Mouse (Mus musculus): ENCODE measurements around the gene Preb. TPM values are rescaled to one million over a fixed set of nuclear protein-coding genes. Genes with fewer than 3 reads are reported as not detected.

The Preb gene
- 79.3 and 92.0 TPM in 2 replicates for polyA plus RNA-seq (2014; fragmentation: Nextera tagmentation; extraction: Ambion mirVana)

DNA sequence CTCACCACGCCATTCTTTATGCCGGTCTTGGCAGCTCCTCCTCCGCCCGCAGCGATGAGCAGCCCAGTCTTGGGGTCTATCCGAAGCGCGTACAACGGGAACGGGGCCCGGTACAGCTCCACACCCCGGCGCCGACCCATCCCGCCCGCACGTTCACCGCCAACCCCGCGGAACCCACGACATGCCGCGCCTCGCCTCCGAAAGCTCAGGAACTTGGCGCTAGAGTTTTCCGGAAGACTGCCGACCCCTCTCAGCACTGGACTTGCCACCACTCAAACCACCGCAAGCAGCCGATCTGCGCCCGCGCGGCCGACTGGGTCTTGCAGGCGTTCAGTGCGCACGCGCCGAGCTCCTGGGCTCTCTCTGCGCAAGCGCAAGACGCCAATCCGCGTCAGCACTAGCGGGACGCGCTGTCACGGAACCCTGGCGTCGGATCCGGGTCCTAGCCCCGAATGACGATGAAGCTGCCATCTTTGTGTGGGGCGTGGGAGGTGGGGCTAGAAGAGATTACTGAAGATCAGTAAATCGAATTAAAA is at the start of gene Preb:
TSS of gene Preb (minus strand) at position 396 of the 536 bp plus-strand sequence.
- H3K4me2 ChIP-seq (ENCODE audit: low read length) = peak within 1 kb of the TSS; percentile 89
- peaks cover 26% of the 10 kb centered on the region for H3K36me3 ChIP-seq (ENCODE audit: control insufficient read depth, insufficient read depth, low read length)
- no peaks in the 10 kb centered on the region for H3K27me3 ChIP-seq (replicated peaks; ENCODE audit: control insufficient read depth, insufficient read depth, low read length)
- WGBS = under 1% methylated on average over 56 of the region's 56 CpGs
- peaks cover 22% of the 10 kb centered on the region for H3K4me1 ChIP-seq (ENCODE audit: control insufficient read depth, insufficient read depth, low read length)
- H3K4me3 ChIP-seq (ENCODE audit: low read depth, low read length) = peak within 1 kb of the TSS; percentile 87
- peak; percentile 98 for ATAC-seq
- no peaks in the 10 kb centered on the region for H3K9me3 ChIP-seq (replicated peaks; ENCODE audit: control insufficient read depth, low read length)
- peak within 1 kb of the TSS; percentile 82 for H3K27ac ChIP-seq (ENCODE audit: low read depth, low read length)
- H3K9ac ChIP-seq (ENCODE audit: low read length) = peak within 1 kb of the TSS; percentile 91
- peak; percentile 99 for DNase-seq (ENCODE audit: low spot score)

DNA sequence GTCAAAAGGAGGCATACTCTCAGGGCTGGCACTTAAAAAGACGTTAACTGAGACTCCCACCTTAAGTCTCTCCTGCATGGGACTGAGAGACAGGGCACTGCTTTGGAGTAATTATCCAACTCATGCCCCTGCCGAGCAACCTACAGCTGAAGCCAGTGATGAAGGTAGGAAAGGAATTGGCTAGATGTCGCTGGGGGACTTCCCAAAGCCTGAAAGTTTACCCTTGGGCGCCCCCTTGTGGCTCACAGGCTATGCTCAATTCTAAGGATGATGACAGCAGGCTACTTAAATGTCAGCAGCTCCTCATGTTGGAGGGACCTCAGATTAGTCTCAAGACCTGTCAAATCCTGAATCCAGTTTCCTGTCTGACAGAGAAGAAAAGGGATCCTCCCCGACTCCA is 44.0 kb upstream of the Preb start:
- no peaks in the 10 kb centered on the region for H3K4me1 ChIP-seq (ENCODE audit: control insufficient read depth, insufficient read depth, low read length)
- no peaks in the 10 kb centered on the region for H3K27me3 ChIP-seq (replicated peaks; ENCODE audit: control insufficient read depth, insufficient read depth, low read length)
- H3K4me3 ChIP-seq (ENCODE audit: low read depth, low read length) = no peak overlapping the region
- DNase-seq (ENCODE audit: low spot score) (peak; percentile 94), ATAC-seq (peak; percentile 68)
- 5% methylated on average over 5 of the region's 5 CpGs for WGBS
- no peaks in the 10 kb centered on the region for H3K36me3 ChIP-seq (ENCODE audit: control insufficient read depth, insufficient read depth, low read length)
- no peak overlapping the region for H3K9ac ChIP-seq (ENCODE audit: low read length)
- no peak overlapping the region for H3K4me2 ChIP-seq (ENCODE audit: low read length)
- no peak overlapping the region for H3K27ac ChIP-seq (ENCODE audit: low read depth, low read length)
- H3K9me3 ChIP-seq (replicated peaks; ENCODE audit: control insufficient read depth, low read length) = no peaks in the 10 kb centered on the region

GRCm38 (mm10) chr5:31001560-31001959 is 41.4 kb upstream of the Preb start:
- WGBS = 78% methylated on average over 4 of the region's 4 CpGs
- ATAC-seq = no peak
- no peak overlapping the region for H3K27ac ChIP-seq (ENCODE audit: low read depth, low read length)

GRCm38 (mm10) chr5:31000993-31001392 is 40.8 kb upstream of the Preb start:
- Histone ChIP-seq H3K9ac (ENCODE audit: low read length) (no peak overlapping the region), H3K4me3 (ENCODE audit: low read depth, low read length) (no peak overlapping the region), H3K36me3 (ENCODE audit: control insufficient read depth, insufficient read depth, low read length) (no peaks in the 10 kb centered on the region), H3K4me2 (ENCODE audit: low read length) (no peak overlapping the region), H3K9me3 (replicated peaks; ENCODE audit: control insufficient read depth, low read length) (no peaks in the 10 kb centered on the region), H3K27me3 (replicated peaks; ENCODE audit: control insufficient read depth, insufficient read depth, low read length) (no peaks in the 10 kb centered on the region), H3K27ac (ENCODE audit: low read depth, low read length) (no peak overlapping the region), H3K4me1 (ENCODE audit: control insufficient read depth, insufficient read depth, low read length) (no peaks in the 10 kb centered on the region)
- DNase-seq (ENCODE audit: low spot score) = no peak
- ATAC-seq = no peak
- 87% methylated on average over 2 of the region's 2 CpGs for WGBS

More at GRCm38 (mm10) chr5:31001560-31001959, 41.4 kb upstream of the Preb start:
- no peak for DNase-seq (ENCODE audit: low spot score)
- no peaks in the 10 kb centered on the region for H3K27me3 ChIP-seq (replicated peaks; ENCODE audit: control insufficient read depth, insufficient read depth, low read length)
- H3K4me2 ChIP-seq (ENCODE audit: low read length) = no peak overlapping the region
- H3K9ac ChIP-seq (ENCODE audit: low read length) = no peak overlapping the region
- H3K9me3 ChIP-seq (replicated peaks; ENCODE audit: control insufficient read depth, low read length) = no peaks in the 10 kb centered on the region
- H3K4me1 ChIP-seq (ENCODE audit: control insufficient read depth, insufficient read depth, low read length) = no peaks in the 10 kb centered on the region
- H3K36me3 ChIP-seq (ENCODE audit: control insufficient read depth, insufficient read depth, low read length) = no peaks in the 10 kb centered on the region
- H3K4me3 ChIP-seq (ENCODE audit: low read depth, low read length) = no peak overlapping the region

GRCm38 (mm10) chr5:31000122-31000521 is 40.0 kb upstream of the Preb start:
- no peaks in the 10 kb centered on the region for H3K27me3 ChIP-seq (replicated peaks; ENCODE audit: control insufficient read depth, insufficient read depth, low read length)
- H3K4me1 ChIP-seq (ENCODE audit: control insufficient read depth, insufficient read depth, low read length) = no peaks in the 10 kb centered on the region
- H3K27ac ChIP-seq (ENCODE audit: low read depth, low read length) = no peak overlapping the region
- WGBS = 77% methylated on average over 7 of the region's 7 CpGs
- no peak overlapping the region for H3K4me2 ChIP-seq (ENCODE audit: low read length)
- no peak overlapping the region for H3K9ac ChIP-seq (ENCODE audit: low read length)
- no peaks in the 10 kb centered on the region for H3K9me3 ChIP-seq (replicated peaks; ENCODE audit: control insufficient read depth, low read length)
- ATAC-seq (no peak), DNase-seq (ENCODE audit: low spot score) (no peak)
- H3K36me3 ChIP-seq (ENCODE audit: control insufficient read depth, insufficient read depth, low read length) = no peaks in the 10 kb centered on the region
- H3K4me3 ChIP-seq (ENCODE audit: low read depth, low read length) = no peak overlapping the region

- Histone ChIP-seq H3K4me2 (ENCODE audit: low read length) (no peak overlapping the region), H3K4me1 (ENCODE audit: control insufficient read depth, insufficient read depth, low read length) (no peaks in the 10 kb centered on the region), H3K9me3 (replicated peaks; ENCODE audit: control insufficient read depth, low read length) (no peaks in the 10 kb centered on the region), H3K4me3 (ENCODE audit: low read depth, low read length) (no peak overlapping the region), H3K27me3 (replicated peaks; ENCODE audit: control insufficient read depth, insufficient read depth, low read length) (no peaks in the 10 kb centered on the region), H3K9ac (ENCODE audit: low read length) (no peak overlapping the region), H3K27ac (ENCODE audit: low read depth, low read length) (no peak overlapping the region), H3K36me3 (ENCODE audit: control insufficient read depth, insufficient read depth, low read length) (no peaks in the 10 kb centered on the region)
- DNase-seq (ENCODE audit: low spot score) (no peak), ATAC-seq (no peak)
- 71% methylated on average over 5 of the region's 5 CpGs for WGBS
These were observed 39.2 kb upstream of the Preb start for GRCm38 (mm10) chr5:30999324-30999723.

GRCm38 (mm10) chr5:30998306-30998705 is 38.1 kb upstream of the Preb start:
- no peak overlapping the region for H3K4me2 ChIP-seq (ENCODE audit: low read length)
- no peak overlapping the region for H3K27ac ChIP-seq (ENCODE audit: low read depth, low read length)
- no peaks in the 10 kb centered on the region for H3K4me1 ChIP-seq (ENCODE audit: control insufficient read depth, insufficient read depth, low read length)
- no peak overlapping the region for H3K9ac ChIP-seq (ENCODE audit: low read length)
- peak; percentile 49 for DNase-seq (ENCODE audit: low spot score)
- no peaks in the 10 kb centered on the region for H3K27me3 ChIP-seq (replicated peaks; ENCODE audit: control insufficient read depth, insufficient read depth, low read length)
- WGBS = 27% methylated on average over 5 of the region's 5 CpGs
- no peak for ATAC-seq
- no peak overlapping the region for H3K4me3 ChIP-seq (ENCODE audit: low read depth, low read length)
- no peaks in the 10 kb centered on the region for H3K36me3 ChIP-seq (ENCODE audit: control insufficient read depth, insufficient read depth, low read length)
- H3K9me3 ChIP-seq (replicated peaks; ENCODE audit: control insufficient read depth, low read length) = no peaks in the 10 kb centered on the region

DNA sequence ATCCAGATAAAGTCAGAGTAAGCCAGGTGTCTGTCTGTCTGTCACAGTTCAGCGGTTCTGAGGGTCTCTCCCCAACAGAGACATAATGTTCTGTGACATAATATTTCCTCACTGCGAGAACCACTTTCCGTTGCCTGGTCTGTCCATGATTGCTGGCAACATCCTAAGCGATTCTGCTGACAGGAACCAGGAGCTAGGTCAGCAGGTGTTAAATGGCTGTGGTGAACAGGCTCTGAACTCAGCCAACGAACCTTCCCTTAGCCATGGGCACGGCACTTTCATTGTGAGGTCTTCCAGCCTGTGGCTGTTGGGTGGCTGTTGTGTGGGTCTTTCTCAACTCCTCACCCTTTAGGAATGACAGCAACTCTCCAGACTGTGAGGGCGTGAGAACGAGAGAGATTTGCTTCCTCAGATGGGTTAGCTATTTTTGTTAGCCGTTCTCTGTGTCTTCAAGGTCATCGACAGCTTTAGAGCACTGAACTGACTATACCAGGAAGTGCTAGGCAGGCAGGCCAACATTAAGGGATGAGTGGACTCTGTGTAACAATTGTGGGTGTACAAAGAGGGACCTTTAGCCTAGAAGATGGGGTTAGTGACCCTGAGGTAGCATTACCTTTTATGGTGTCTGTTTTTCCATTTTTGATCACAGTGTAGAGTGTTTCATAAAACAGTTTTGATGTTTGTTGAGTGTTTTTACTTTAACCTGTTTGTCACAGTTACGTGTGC is 34.9 kb upstream of the Preb start:
- WGBS = 74% methylated on average over 11 of the region's 11 CpGs
- no peak overlapping the region for H3K27ac ChIP-seq (ENCODE audit: low read depth, low read length)

GRCm38 (mm10) chr5:30994074-30994473 is 33.9 kb upstream of the Preb start:
- H3K4me2 ChIP-seq (ENCODE audit: low read length) = no peak overlapping the region
- no peaks in the 10 kb centered on the region for H3K4me1 ChIP-seq (ENCODE audit: control insufficient read depth, insufficient read depth, low read length)
- no peak overlapping the region for H3K27ac ChIP-seq (ENCODE audit: low read depth, low read length)
- H3K4me3 ChIP-seq (ENCODE audit: low read depth, low read length) = no peak overlapping the region
- H3K27me3 ChIP-seq (replicated peaks; ENCODE audit: control insufficient read depth, insufficient read depth, low read length) = no peaks in the 10 kb centered on the region
- no peak overlapping the region for H3K9ac ChIP-seq (ENCODE audit: low read length)
- ATAC-seq (no peak), DNase-seq (ENCODE audit: low spot score) (peak; percentile 5)
- H3K9me3 ChIP-seq (replicated peaks; ENCODE audit: control insufficient read depth, low read length) = no peaks in the 10 kb centered on the region
- 60% methylated on average over 3 of the region's 3 CpGs for WGBS
- H3K36me3 ChIP-seq (ENCODE audit: control insufficient read depth, insufficient read depth, low read length) = no peaks in the 10 kb centered on the region

More for the DNA sequence above, 34.9 kb upstream of the Preb start:
- Histone ChIP-seq H3K9ac (ENCODE audit: low read length) (no peak overlapping the region), H3K4me2 (ENCODE audit: low read length) (no peak overlapping the region), H3K4me3 (ENCODE audit: low read depth, low read length) (no peak overlapping the region), H3K9me3 (replicated peaks; ENCODE audit: control insufficient read depth, low read length) (no peaks in the 10 kb centered on the region), H3K4me1 (ENCODE audit: control insufficient read depth, insufficient read depth, low read length) (no peaks in the 10 kb centered on the region), H3K36me3 (ENCODE audit: control insufficient read depth, insufficient read depth, low read length) (no peaks in the 10 kb centered on the region), H3K27me3 (replicated peaks; ENCODE audit: control insufficient read depth, insufficient read depth, low read length) (no peaks in the 10 kb centered on the region)
- no peak for DNase-seq (ENCODE audit: low spot score)
- no peak for ATAC-seq
